Mouse (Mus musculus) E14TG2a.4 (cell line): Measurements from ENCODE around the gene Ets2.

Experiments used
- CTCF ChIP-seq: conservative IDR thresholded peaks from 2 replicates; pipeline ENCODE4 v1.5.1; 2014; ENCODE audit warnings: low read length
- NANOG ChIP-seq: IDR thresholded peaks from 2 replicates; pipeline ENCODE4 v1.6.1; 2014; ENCODE audit warnings: borderline replicate concordance, low read length, mixed read lengths

- no peak for TF ChIP-seq CTCF
- no peak for TF ChIP-seq NANOG
These were observed 44.7 kb downstream of the Ets2 start for GRCm38 (mm10) chr16:95746565-95746964.
